Mouse (Mus musculus) brown adipose tissue, adult 24 weeks (tissue): ENCODE data around the gene Clec10a. TPM values are rescaled to one million over a fixed set of nuclear protein-coding genes. Genes with fewer than 3 reads are reported as not detected.

Experiments
- H3K27ac ChIP-seq: fragments of 200-500 bp; replicated peaks from 2 replicates; pipeline ENCODE4 v1.5.1; 2012; ENCODE audit warnings: low read depth, mild to moderate bottlenecking, low read length
- H3K4me1 ChIP-seq: fragments of 200-500 bp; 2 replicates; pipeline ENCODE4 v1.6.1; 2012; ENCODE audit warnings: low read length, mixed read lengths; ENCODE audit not compliant: control insufficient read depth, insufficient read depth, insufficient read length
- H3K4me3 ChIP-seq: fragments of 200-500 bp; 2 replicates; pipeline ENCODE4 v1.5.1; 2012; ENCODE audit warnings: low read depth, mild to moderate bottlenecking, low read length, moderate library complexity; ENCODE audit not compliant: insufficient read depth
- polyA plus RNA-seq: library from polyadenylated mRNA; stranded (reverse); fragments of >200 nt; gene quantifications from 2 replicates; pipeline ENCODE4 v1.2.4, GENCODE M21; 2012; ENCODE audit not compliant: missing spikeins, insufficient read depth, insufficient read length

Clec10a gene
- polyA plus RNA-seq, 1 experiment = 15.9 TPM

DNA sequence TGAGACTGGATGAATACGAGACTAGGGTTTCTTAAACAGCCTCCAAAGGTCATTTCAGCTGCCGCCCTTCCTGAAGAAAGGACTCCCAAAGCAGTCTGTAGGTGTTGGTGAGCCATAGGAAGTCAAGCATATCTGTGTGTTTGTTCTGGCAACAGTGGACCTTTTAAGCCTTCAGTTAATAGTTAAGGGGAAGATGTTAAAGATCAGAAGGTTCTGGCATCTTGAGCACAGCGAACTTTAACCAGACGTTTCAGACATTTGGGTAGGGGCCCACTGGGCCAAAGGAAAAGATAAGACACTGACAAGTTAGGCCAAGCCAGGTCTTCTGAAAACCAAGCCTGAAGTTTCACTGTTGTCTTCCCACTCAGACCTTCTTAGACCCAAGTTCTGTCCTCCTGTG lies 62.0 kb downstream of the Clec10a start:
- H3K27ac ChIP-seq = no peak overlapping the region
- H3K4me3 ChIP-seq = no peak overlapping the region
- H3K4me1 ChIP-seq = peaks cover 6% of the 10 kb centered on the region; the same call in 1 of the 2 replicates

DNA sequence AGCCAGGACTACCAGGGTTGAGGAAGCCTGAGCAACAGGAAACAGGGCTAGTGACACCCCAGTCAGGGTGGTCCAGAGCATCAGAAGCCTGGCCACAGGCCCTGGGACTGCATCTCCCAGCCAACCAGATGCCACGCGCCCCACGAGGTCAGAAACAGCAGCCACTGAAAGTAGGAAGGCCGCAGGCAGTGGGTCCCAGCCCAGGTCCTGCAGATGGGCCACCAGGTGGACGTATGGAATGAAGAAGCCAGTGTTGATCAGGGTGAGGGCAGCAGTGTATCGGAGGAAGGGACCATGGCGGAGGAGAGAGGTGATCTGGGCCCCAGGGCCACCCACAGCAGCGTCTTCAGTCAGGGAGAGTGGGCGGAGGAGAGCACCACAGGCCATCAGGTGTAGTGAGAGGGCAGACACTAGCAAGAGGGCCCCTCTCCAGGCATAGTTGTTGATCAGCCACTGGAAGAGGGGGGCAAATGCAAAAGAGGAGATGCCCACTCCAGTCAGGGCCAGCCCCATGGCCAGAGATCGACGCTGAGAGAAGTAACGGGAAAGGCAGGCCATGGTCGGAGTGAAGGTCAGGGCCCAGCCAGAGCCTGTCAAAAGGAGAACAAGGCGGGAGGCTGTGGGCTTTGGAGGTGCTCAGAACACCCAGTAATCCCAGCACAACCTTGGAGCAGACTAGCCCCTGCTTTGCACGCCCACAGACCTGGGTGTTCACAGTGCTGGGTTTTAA lies 62.9 kb downstream of the Clec10a start:
- Histone ChIP-seq H3K27ac (no peak overlapping the region), H3K4me1 (peaks cover 9% of the 10 kb centered on the region), H3K4me3 (peak overlapping the region; percentile 10; the same call in 1 of the 2 replicates)

DNA sequence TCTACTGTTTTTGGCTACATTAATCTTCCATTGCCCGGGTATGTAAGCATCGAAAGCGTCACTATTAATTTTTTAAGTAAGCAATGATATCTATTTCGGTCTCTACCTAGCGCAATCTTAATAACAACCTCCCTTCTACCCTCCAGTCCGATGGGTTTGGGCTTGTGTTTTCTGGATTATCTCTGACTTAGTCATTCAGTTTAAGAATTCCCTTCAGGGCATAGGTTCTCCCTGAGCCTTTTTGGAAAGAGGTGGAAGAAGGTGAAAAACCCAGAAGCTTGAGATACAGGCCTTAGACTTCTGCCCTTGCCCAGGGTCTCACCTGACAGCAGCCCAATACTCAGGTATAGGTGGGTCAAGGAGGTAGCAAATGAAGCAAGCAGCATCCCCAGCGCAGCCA lies 63.9 kb downstream of the Clec10a start:
- peaks cover 9% of the 10 kb centered on the region for H3K4me1 ChIP-seq
- H3K4me3 ChIP-seq = peak overlapping the region; percentile 68
- H3K27ac ChIP-seq = peak overlapping the region; percentile 75

DNA sequence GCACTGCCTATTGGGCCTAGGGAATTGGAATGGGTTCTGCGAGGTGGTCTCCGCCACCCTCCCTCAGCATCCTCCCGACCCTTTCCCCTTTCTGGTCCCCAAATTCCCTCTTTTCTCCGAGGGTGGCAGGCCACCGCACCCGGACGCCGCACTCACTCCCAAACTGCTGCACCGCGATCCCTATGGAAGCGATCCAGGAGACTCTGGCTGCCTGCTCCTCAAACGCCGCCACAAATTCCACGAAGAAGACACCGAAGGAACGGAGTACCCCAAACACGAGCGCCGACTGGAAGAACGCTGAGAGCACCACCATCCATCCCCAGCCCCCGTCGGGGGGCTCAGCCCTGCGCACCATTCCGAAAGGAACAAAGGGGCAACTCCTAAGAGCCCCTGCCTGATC lies 64.3 kb downstream of the Clec10a start:
- Histone ChIP-seq H3K27ac (peak overlapping the region; percentile 75), H3K4me3 (peak overlapping the region; percentile 68), H3K4me1 (peaks cover 9% of the 10 kb centered on the region)

Other genes starting within 250 kb of the Clec10a start
- 23.6 and 24.3 TPM in 2 replicates for gene Gps2, start 242.3 kb upstream of the Clec10a start, polyA plus RNA-seq
- gene Eif5a, start 234.2 kb upstream of the Clec10a start, polyA plus RNA-seq = 424 and 439 TPM in 2 replicates
- 37.9 and 76.4 TPM in 2 replicates for gene Ybx2, start 220.4 kb upstream of the Clec10a start, polyA plus RNA-seq
- gene Slc2a4, start 208.0 kb upstream of the Clec10a start, polyA plus RNA-seq = 466 and 489 TPM in 2 replicates
- gene Cldn7, start 191.4 kb upstream of the Clec10a start, polyA plus RNA-seq = not detected in 2 replicates
- gene Ctdnep1, start 175.0 kb upstream of the Clec10a start, polyA plus RNA-seq = 82.4 and 122 TPM in 2 replicates
- 66.7 and 78.0 TPM in 2 replicates for gene Elp5, start 173.7 kb upstream of the Clec10a start, polyA plus RNA-seq
- 576 and 663 TPM in 2 replicates for gene Gabarap, start 165.1 kb upstream of the Clec10a start, polyA plus RNA-seq
- 24.2 and 26.4 TPM in 2 replicates for gene Phf23, start 160.4 kb upstream of the Clec10a start, polyA plus RNA-seq
- 2.6 and 4.9 TPM in 2 replicates for gene Dvl2, start 155.6 kb upstream of the Clec10a start, polyA plus RNA-seq
- gene Acadvl, start 140.8 kb upstream of the Clec10a start, polyA plus RNA-seq = 1,981 and 2,287 TPM in 2 replicates
- gene Dlg4, start 139.3 kb upstream of the Clec10a start, polyA plus RNA-seq = 2.4 and 2.7 TPM in 2 replicates
- gene Asgr1, start 102.1 kb upstream of the Clec10a start, polyA plus RNA-seq = 0.87 TPM in 1 of 2 replicates, not detected in the other
- not detected in 2 replicates for gene Asgr2, start 63.6 kb upstream of the Clec10a start, polyA plus RNA-seq
- 13.1 and 16.8 TPM in 2 replicates for gene Mgl2, start 25.9 kb upstream of the Clec10a start, polyA plus RNA-seq
- gene Slc16a11, start 56.6 kb downstream of the Clec10a start, polyA plus RNA-seq = not detected in 2 replicates
- 0.67 and 2.2 TPM in 2 replicates for gene Slc16a13, start 64.9 kb downstream of the Clec10a start, polyA plus RNA-seq
- 7.0 and 13.4 TPM in 2 replicates for gene Bcl6b, start 73.6 kb downstream of the Clec10a start, polyA plus RNA-seq
- 28.7 and 40.6 TPM in 2 replicates for gene 0610010K14Rik, start 81.7 kb downstream of the Clec10a start, polyA plus RNA-seq
- gene Gm21988, start 83.6 kb downstream of the Clec10a start, polyA plus RNA-seq = 4.0 and 4.8 TPM in 2 replicates
- gene Rnasek, start 83.6 kb downstream of the Clec10a start, polyA plus RNA-seq = 214 and 232 TPM in 2 replicates
- gene Alox12, start 99.2 kb downstream of the Clec10a start, polyA plus RNA-seq = 0.44 and 1.5 TPM in 2 replicates
- not detected in 2 replicates for gene Alox12e, start 166.4 kb downstream of the Clec10a start, polyA plus RNA-seq
- gene Alox15, start 195.8 kb downstream of the Clec10a start, polyA plus RNA-seq = 0.46 and 0.55 TPM in 2 replicates